Mouse (Mus musculus): ENCODE measurements at regions not wholly inside any gene's neighbourhood (a gene's known extent, or its start where the extent isn't known, plus 50 kb on each side); places are given as distances from the start of the nearest gene placed in this dataset.

DNA sequence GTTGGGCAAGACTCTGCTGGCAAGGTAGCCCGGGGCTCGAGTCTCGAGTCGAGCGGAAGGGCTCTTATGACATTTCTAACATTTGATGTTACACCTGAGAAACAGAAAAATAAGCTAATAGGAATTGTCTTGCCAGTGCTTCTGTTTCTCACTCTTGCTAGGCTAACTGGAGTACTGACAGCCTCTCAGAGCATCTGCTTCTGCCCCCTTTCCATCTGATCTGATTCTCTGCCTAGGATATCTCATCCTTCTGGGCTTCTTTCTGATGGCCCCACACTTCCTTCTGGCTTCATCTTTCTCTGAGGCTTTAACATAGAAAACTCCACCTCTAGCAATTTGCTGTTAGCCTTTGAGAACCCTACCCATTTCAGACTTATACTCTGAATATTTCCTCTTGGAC is 95.0 kb upstream of the Arhgef9 start:
- no peak for DNase-seq (ENCODE audit: low spot score in 2 of 2)

DNA sequence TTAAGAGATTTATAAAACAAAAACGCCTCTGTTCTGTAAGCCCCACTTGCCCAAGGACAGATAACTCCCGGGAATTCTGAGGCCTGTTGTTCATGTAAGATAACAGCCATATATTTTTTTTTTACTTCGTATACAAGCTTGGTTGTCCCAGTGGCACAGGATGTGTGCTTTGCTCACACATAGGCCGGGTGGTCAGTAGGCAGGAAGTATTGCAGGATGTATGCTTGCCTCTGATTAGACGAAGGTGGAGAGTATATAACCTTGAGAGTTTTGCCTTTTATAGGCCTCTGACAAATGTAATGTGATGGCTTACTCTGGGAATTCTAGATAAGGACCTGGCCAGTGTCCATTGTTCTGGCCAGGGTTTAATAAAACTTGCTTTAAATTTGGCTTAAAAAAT is 85.4 kb upstream of the Arhgef9 start:
- DNase-seq (ENCODE audit: low spot score in 2 of 2) = no peak

DNA sequence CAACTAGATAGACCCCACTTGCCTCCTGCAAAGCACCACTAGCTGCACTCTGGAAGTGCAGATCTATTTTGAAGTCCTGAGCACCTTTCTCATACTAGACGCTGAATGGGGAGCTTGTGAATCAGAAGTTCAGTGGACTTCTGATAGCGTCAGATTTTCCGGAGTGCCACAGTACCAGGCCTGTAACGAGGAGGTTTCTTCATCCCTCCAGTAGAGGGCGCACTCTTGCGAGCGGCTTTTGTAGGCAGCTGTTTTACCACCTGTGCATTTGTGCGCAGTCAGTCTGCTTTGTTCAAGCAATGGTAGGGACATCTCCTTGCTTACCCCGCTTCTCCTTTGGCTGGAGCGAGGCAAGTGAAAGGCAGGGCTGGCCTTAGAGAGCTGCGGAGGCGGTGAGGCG is 56.9 kb upstream of the Arhgef9 start:
- peak in 1 of 2 experiments; percentile 2 for DNase-seq (ENCODE audit: low spot score in 2 of 2)
